Mouse (Mus musculus) heart, postnatal 0 days (tissue): ENCODE results near the gene Ndc1.

Experiments used
- CTCF ChIP-seq: IDR thresholded peaks from 2 replicates; pipeline ENCODE4 v1.5.1; 2016; ENCODE audit warnings: antibody characterized with exemption, control low read depth, low read depth
- EP300 ChIP-seq: IDR thresholded peaks from 2 replicates; pipeline ENCODE4 v1.6.1; 2016; ENCODE audit warnings: antibody characterized with exemption, low read depth

- TF ChIP-seq EP300 (no peak), CTCF (no peak)
These were observed 72.7 kb downstream of the Ndc1 start for GRCm38 (mm10) chr4:107440306-107440705.
